Mouse (Mus musculus) heart, adult 18-20 months (tissue): Measurements from ENCODE around the gene Prr5l. TPM values are rescaled to one million over a fixed set of nuclear protein-coding genes. Genes with fewer than 3 reads are reported as not detected.

Experiments used
- DNase-seq, 2 experiments: peaks; one replicate each; pipeline ENCODE4 v3.0.0; 2021 to 2022; ENCODE audit warnings: mixed read lengths in 1 of 2
- long read RNA-seq, 2 experiments: library from polyadenylated mRNA; stranded (forward); transcript quantifications; one replicate each; pipeline ENCODE4 v2.0.0; 2021
- total RNA-seq, 2 experiments: library from RNA; stranded (reverse); gene quantifications; 2 replicates each; pipeline ENCODE4 v1.2.3; 2021

Prr5l gene
- 1 to 10 TPM; 1.5 to 2.3 TPM for total RNA-seq
- long read RNA-seq, experiment 1: 0 reads
- long read RNA-seq, experiment 2, partial matches to known transcripts: 0 of 3 reads
- long read RNA-seq, experiment 2, other reads (novel, unspliced or antisense): 2 of 3 reads

DNA sequence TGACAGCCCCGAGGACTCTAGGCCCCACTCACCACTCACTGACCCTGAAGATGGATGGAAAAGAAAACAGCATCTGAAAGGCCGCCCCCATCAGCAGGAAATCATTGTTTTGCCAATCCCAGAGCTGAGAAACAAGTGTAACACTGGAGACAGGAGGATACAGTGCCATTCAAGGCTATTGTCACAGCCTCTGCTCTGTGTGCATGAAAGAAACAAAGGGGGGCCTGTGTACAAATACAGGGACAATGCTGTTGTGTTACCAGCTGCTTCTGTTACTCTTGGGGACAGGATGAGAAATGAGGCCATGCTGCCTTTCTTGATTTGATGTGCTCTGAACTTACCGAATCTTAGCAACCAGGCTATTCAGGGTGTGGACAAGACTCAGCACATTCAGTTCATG lies at the start of gene Prr5l:
Gene Prr5l, minus strand, starts transcription at position 30 of the 400 bp plus-strand sequence.
- DNase-seq: no peak

DNA sequence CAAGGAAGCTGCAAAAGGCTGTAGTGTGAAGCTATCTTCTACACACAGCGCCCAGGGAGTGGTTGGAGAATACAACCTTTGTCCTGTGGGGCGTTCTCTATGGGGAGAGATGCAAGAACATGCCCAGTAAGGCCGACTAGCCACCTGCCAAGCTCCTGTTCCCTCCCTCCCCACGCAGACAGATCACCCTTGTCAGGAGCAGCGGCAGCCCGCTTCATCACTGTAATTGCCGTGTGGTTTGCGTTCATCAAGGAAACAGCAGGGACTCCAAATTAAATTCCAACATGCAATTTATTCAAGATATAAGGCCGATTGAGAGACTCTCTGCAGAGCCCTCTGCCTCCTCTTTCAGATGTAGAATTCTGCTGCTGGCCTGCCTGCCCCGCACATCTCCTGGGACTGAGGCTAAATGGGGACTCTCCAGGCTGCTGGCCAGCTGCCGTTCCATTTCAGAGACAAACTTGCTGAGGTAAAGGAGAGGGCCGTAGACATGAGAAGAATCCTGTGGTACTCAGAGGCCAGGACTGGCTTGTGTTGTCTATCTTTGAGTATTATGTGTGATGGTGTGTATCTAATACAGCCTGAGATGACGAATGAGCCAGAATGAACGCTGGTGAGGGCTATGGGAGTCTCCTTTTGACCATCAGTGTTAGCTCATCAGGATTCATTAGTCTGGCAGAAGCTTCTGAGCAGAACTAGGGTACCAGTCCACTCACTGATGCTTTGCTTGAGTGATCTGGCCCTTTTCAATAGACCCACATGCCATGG lies 49.5 kb upstream of the Prr5l start:
- DNase-seq: peak; percentile 10 to 13

DNA sequence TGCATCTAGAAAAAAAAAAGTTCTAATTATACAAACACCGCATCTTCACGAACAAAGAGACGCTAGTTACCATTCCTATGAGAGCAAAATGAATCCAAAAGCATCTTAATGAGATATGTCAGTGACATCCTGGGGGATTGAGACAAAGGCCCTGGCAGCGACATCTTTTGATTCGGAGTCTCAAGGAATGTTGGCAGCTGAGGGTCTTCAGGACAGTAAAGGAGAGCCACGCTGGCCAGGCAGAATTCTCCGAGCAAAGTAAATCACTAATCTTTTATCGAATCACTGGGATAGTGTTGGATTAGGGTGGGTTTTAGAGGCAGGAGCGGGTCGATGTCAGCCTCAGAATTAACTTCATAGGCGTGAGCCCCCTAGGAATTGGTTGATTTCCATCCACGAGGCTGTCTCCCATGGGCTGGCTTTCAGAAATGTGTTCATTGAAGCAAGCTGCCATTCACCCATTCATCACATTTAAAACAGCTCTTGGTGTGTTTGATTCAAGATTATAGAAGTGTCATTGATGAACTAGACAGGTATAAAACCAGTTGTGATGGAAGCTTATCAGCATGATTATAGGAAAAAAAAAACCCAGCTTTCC lies 42.9 kb upstream of the Prr5l start:
- DNase-seq: no peak

DNA sequence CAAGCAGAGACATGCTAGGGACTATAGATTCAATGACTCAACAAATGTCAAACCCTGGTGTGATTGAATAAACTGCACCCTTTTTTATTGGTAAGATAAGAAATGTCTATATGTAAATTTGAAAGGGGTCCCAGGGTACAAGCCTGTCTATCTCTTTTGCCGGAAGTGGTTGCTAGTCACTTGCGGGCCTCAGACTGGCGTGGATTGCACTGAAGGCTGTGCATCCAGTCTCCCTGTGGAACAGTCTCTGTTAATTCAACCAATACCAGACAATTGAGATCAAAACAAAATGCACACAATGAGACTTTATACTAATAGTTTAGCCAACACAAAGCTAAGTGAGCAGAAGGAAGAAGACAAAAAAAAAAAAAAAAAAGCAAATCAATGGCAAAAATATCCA lies 42.4 kb upstream of the Prr5l start:
- DNase-seq: no peak

DNA sequence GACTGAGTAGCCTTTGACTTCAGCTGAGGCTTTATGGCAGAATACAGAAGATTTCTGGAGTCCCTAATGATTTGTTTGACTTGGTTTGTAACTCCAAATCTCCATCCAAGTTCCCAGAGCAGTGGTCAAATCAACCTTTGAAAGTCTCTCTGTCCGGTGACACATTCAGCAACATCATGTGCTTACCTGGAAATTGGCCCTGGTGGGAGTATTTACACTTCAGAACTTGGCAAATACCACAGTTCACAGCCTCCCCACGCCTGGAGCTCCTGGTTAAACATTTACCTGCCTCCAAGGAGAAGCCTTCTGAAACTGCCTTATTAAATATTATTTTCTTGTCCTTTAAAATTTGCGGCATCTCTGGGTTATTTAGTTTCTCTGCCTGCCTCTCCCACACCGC lies 40.4 kb upstream of the Prr5l start:
- no peak for DNase-seq

DNA sequence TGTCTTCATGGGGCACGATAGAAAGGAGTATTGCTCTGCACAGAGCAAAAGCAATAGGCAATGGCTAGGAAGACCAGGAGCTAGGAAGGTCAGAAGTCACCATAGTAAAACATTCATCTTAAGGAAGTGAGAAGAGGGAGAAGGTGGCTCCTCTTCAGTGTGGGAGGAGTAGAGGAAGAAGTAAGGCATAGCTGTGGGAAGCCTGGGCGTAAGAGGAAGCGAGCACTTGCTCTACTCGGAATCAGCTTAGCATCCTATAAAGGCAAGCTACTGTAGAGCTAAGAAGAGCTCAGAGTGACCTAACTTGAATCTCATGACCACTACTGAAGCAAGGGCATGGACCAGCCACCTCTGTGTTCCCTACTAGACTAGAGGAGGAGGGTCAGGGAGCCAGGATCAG lies 39.5 kb upstream of the Prr5l start:
- DNase-seq: no peak

DNA sequence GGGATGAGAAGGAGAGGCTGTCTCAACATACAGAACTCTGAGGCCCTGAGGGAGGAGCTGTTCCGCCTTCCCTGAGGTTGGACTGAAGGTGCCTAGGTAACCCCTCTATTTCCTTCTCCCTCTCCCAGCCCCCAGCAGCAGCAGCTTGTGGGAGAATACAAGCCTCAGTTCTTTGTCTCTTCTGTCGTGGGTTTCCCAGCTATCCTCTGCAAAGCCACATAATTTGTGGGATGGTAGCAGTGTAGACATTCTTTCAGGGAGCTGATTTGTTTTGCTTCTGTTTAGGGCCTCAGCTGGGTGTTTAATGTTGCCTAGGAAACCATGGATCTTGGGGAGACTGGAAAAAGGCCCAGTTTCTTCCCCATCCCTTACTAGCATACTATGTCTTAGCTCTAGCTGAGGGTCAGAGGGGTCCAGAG lies 37.3 kb upstream of the Prr5l start:
- no peak for DNase-seq

DNA sequence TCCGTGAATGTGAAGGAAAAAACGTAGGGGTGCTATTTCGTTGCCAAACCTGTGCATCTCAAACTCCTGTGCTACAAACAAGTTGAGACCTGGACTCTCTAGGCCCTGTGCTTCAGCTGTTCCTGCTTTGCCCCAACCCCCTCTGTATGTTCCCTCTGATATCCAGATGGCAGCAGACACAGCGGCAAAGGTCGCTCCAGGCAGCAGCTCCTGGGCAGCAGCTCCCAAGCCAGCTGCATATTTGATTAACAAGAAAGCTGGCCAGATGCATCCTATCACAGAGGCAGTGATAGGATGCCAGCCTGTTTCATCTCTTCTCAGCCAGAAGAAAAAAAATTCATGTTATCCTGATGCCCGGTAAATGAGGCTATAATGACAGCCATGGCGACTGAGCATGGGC lies 35.7 kb upstream of the Prr5l start:
- DNase-seq: no peak

DNA sequence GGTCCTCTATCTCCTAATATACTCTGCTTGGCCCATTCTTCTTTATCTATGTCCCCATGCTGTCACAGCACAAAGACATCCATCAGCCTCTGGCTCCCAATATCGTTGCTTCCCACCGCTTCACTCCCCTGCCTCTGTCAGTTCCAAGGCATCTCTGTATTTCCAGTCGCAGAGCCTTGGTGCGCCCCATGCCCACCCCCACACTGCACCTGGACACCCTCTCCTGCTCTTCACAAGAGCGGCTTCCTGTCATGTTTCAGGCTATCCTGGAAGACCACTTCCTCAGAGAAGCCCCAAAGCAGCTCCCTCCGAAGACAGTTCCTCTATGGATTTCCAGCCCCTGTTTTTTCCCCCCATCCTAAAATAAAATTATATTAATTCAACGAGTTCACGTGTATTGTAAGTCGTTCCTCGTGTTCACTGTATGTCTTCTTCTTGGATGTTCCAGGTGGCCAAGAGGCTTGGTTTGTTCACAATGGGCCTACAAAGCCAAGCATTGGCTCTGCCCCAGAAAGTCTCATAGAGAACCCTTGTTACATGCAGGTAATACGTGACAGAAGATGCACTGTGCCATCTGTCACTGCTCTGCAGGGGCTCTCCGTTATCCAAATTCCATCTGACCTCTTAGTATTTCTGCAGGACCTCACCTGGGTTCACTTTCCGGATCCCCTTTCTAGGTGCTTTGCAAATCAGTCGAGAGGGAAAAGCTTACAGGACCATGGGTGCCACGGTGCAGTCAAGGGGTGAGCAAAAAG lies 26.7 kb upstream of the Prr5l start:
- DNase-seq: no peak

DNA sequence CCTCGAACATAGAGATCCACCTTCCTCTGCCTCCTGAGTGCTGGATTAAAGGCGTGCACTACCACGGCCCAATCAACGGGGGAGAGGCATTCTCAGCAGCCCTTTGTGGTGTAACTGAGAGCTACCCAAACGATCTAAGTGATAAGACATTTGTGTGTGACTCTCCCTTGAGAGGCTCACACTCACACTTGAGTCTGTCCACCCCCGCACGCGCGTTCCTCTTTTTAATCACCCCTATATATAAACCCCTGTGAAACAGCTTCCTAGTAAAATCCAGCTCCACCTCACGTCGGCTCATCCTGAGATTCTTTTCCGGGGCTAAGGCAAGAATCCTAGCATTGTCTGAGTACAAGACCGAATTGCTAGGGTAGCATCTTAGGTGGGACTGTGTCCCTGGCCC lies 25.9 kb upstream of the Prr5l start:
- DNase-seq: no peak

DNA sequence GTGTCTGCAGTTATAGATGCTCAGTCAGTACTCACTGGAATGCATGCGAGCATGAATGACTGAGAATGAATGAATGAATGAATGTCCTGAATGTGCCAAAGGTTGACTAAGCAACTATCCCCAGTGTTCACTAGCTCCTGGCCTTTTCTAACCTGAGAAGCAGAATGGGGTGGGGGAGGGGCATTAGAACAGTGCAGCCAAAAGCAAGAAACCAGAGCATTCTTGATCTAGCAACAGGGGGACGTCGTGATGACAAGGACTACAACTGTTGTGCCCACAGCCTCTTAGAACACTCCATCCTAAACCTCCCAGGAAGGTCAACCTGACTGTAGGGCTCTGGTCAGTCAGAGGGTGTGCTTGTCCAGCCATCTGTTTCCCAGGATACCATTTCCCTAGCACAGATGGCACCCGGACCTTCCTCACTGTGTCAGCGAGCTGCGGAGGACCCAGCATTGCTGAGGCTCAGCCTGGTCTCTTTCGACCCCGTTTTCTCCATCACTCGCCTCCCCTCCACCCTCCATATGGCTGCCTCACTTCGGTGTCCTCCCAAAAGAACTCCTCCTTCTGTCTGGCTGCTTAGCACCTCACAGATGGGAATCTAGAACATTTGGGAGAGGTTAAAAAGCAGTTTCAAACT lies 24.7 kb upstream of the Prr5l start:
- DNase-seq: no peak

DNA sequence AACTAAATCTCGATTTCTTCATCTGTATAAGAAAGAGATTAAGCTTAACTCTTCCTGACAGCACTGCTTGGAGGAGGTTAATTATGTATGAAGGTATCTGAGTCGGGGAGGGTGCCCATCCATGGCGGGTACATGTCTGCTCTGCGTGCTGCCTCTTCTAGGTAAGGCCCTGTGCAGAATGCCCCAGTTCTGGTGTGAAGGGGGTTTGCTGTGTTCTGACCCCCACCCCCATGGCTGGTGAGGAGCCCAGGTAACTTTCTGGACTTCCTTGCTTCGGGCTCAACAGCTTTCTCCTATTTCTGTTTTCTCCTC lies 23.5 kb upstream of the Prr5l start:
- no peak for DNase-seq

DNA sequence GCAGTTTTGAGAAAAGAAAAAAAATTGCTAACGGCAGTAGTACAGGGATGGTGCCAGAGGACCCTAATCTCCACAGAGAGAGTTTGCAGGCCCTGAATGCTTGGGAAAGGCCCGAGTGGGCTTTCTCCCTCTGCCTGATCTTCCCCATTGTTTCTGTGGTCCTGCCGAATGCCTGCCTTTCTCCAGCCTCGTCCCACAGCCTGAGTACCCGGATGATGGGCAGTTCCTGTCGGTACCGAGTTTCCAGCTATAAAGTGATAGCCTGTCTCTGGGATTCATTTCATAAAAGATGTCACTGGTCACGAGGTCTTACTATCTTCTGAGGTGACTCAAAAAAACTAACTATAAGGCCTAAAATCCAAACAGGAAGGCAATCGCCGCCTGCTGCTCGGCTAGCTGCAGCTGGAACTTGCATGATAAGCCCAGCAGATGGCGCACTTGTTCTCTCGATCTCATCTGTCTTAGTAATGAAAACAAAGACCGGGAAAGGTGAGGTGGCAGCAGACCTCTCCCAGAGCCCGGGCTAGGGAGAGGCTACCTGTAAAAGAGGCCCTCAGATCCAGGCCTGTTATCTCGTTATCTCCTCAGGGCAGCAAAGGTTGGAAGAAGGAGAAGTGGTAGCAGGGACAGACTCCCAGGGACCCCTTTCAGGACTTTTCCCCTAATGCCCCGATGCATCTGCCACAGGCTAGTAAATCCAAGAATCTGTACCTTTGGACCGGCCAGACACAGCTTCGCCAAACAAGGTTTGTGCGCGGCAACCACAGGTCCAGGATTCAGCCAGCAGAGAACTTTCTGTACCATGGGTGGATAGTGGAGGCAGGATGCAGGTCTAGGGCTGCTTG lies 22.9 kb upstream of the Prr5l start:
- DNase-seq: peak; percentile 71 to 88

DNA sequence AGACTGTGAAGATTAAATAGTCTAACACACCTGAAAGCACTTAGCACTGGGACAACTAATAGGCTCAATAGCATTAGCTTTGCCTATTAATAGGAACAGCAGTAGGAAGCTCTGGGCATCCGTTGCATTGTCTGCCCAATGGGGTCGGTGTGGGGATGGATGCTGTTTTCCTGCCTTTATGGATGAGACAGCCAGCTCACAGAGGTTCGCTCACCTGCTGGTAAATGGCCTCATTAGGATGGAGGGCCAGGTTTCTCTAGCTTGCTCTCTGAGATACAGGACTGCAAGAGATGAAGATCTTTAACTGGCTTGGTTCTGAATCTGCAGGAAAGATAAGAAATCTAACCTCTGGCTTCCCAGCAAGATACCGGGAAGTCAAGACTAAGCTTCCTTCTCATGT lies 19.4 kb upstream of the Prr5l start:
- DNase-seq: no peak

DNA sequence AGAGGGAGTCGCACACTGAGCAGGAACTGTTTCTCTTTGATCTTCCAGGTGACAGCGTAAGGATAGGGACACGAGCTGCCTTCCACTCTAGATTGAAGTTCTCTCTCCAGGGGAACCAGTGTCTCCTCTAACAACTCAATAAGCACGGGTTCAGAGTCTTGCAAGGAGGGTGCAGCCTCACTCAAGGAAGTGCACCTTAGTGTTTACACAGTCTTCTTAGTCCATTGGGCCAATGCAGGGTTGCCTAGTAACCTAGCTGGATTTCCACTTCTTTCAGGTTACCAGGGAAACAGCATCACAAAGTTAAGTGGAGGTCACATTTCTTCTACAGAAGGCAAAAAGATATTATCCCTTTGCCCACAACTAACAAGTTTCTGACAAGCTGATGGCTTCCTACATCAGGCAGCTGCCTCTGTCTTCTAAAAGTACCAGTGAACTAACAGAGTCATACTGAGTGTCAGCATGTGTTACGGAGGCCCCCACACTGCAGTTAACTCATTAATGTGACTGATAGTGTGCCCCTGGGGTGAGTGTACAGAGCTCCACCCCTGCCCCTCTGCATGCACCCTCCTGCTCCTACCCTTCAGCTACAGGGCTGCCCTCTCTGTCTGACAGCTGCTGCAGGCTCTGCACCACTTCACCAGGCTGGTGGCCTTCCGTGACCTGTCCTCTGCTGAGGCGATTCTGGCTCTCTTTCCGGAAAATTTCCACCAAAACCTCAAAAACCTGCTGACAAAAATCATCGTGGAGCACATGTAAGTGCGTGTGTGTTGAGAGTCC lies 13.8 kb upstream of the Prr5l start:
- no peak for DNase-seq

DNA sequence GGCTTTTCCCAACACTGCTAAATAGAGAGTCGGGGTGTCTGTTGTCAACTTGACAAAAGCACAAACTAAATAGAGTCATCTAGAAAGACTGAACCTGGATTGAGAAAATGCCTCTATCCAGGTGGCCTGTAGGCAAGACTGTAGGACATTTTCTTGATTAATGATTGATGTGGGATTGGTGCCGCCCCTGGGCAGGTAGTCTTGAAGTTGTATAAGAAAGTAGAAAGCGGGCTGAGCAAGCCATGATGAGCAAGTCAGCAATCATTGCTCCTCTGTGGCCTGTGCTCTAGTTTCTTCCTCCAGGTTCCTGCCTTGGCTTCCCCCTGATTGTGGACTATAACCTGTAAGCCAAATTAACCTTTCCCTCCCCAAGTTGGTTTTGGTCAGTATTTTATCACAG lies 11.3 kb upstream of the Prr5l start:
- DNase-seq: no peak

DNA sequence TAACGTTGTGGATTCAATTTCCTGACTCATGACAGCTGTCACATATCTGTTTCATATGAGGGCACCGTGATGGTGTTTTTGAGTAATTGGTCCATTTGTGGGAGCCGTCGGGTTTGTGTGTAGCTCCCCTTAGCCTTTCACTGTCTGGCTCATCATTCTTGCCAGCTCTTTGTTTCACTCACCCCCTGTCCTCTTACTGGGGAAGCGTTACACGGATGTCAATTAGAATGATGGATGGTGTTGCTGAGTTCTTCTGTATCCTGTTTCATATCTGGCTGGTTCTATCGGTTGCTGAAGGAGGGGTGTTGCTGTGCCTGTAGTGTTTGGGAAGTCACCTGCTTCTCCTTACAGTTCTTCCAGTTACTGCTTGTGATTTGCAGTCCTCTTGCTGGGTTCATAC lies 8.3 kb upstream of the Prr5l start:
- no peak for DNase-seq

DNA sequence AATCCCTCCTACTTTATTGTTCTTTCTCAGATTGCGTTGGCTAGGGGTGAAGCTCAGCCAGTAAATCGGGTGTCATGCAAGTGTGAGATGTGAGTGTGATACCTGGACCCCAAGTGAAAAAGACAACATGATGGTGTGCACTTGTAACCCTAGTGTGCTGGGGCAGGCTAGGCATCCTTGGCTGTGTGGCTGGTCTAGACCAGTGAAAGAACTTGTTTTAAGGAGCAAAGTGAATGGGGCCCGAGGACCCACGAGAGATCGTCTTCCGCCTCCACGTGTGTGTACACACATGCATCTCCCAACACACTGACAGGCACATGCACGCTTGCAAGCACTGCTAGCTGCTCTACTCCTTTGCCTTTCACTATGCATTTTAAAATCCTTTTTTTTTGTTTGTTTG lies 6.1 kb upstream of the Prr5l start:
- no peak for DNase-seq

DNA sequence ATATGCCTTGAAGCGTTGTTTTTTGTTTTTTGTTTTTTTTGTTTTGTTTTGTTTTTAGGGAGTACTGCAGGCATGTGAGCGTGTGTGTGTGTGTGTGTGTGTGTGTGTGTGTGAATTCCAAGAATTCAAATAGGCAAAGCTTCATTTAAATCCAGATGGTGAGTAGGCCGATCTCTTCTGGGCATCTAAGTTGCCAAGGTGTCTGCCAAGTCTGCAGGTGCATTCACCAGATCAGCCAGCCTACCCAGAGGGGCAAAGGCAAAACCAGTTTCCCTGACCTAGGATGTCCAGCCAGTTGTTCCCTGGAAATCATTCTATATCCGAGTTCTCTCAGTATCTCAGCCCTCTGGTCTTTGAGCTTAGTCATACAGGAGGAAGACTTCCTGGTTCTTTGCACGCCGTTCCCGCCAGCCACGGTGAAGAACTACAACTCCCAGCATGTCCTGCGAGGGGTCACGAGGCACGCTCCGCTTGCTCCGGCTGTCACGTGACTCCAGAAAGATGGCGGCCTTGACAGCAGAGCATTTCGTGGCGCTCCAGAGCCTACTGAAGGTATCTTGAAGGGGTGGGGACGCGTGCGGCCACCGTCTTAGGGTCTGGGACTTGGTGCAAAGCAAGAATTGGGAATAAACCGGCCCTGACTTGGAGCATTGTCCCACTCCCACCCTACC lies 3.1 kb upstream of the Prr5l start, which contains the start of gene Commd9:
Gene Commd9, plus strand, starts transcription at position 480 of the 671 bp plus-strand sequence.
- DNase-seq: peak; percentile 97

DNA sequence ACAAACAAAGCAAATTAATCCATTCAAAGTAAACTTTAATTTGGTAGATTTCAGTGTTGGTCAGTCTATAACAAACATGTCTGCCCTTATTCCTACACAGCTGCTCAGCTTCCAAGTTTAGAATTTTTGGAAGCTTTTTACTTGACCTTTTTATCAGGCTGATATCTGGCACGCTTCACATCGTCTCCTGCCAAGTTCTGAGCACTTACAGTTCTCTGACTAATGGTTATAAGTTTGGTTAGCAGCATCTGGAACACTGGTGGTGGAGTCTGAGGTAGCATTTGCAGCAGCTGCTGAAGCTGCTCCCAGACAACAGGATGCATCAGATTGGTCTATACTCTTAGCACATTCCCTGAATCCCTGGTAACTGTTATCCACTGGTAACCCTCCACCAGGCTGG lies 1.5 kb upstream of the Prr5l start:
- peak in 1 of 2 experiments; percentile 40 for DNase-seq
